Mouse (Mus musculus) thymus, postnatal 36 days (tissue): ENCODE measurements around the gene Actg2.
"Not testable (repeated sequence)": the region's sequence is repeated elsewhere in the genome, so short reads cannot be mapped to it uniquely, and the experiment has no call there.

Experiments
- DNase-seq, 2 experiments: peaks; one replicate each; pipeline ENCODE4 v3.0.0; 2022; ENCODE audit warnings: mixed read lengths in 2 of 2

Gene Actg2

GRCm38 (mm10) chr6:83536028-83536794, at the start of gene Actg2:
Gene Actg2, minus strand, starts transcription at chr6:83536265.
- DNase-seq = no peak

GRCm38 (mm10) chr6:83585328-83585727, 49.3 kb upstream of the Actg2 start:
- not testable (repeated sequence) for DNase-seq

- no peak for DNase-seq
These were observed 47.5 kb upstream of the Actg2 start for GRCm38 (mm10) chr6:83583591-83583990.

GRCm38 (mm10) chr6:83582938-83583270, 46.8 kb upstream of the Actg2 start:
- DNase-seq = peak in 1 of 2 experiments; percentile 32

- no peak for DNase-seq
These were observed 46.3 kb upstream of the Actg2 start for GRCm38 (mm10) chr6:83582135-83582937.

- no peak for DNase-seq
These were observed 41.5 kb upstream of the Actg2 start for GRCm38 (mm10) chr6:83577534-83577933.

- no peak for DNase-seq
These were observed 39.5 kb upstream of the Actg2 start for GRCm38 (mm10) chr6:83575609-83576008.

- peak; percentile 14 to 28 for DNase-seq
These were observed 36.6 kb upstream of the Actg2 start, which contains the start of gene Stambp for GRCm38 (mm10) chr6:83572671-83573070. Gene Stambp, minus strand, starts transcription at chr6:83572729.

GRCm38 (mm10) chr6:83571840-83572667, 36.0 kb upstream of the Actg2 start:
- DNase-seq = peak; percentile 84 to 88

- no peak for DNase-seq
These were observed 33.1 kb upstream of the Actg2 start for GRCm38 (mm10) chr6:83568901-83569862.

- no peak for DNase-seq
These were observed 19.9 kb upstream of the Actg2 start for GRCm38 (mm10) chr6:83555972-83556371.

- no peak for DNase-seq
These were observed 12.3 kb upstream of the Actg2 start for GRCm38 (mm10) chr6:83548346-83548745.

GRCm38 (mm10) chr6:83545778-83546177, 9.7 kb upstream of the Actg2 start:
- DNase-seq = no peak

- DNase-seq = no peak
These were observed 5.8 kb upstream of the Actg2 start for GRCm38 (mm10) chr6:83541756-83542456.

- DNase-seq = no peak
These were observed 4.0 kb upstream of the Actg2 start for GRCm38 (mm10) chr6:83540017-83540416.

GRCm38 (mm10) chr6:83536795-83537059, 662 bp upstream of the Actg2 start:
- DNase-seq = no peak

- DNase-seq = no peak
These were observed 3.5 kb downstream of the Actg2 start for GRCm38 (mm10) chr6:83532608-83533007.

- no peak for DNase-seq
These were observed 12.9 kb downstream of the Actg2 start for GRCm38 (mm10) chr6:83523194-83523593.

GRCm38 (mm10) chr6:83521784-83522183, 14.3 kb downstream of the Actg2 start:
- DNase-seq = no peak

- DNase-seq = no peak
These were observed 17.4 kb downstream of the Actg2 start for GRCm38 (mm10) chr6:83518637-83519036.

- DNase-seq = no peak
These were observed 20.9 kb downstream of the Actg2 start for GRCm38 (mm10) chr6:83515172-83515571.

- DNase-seq = peak; percentile 55 to 65
These were observed 23.6 kb downstream of the Actg2 start for GRCm38 (mm10) chr6:83512495-83512894.
